Mouse (Mus musculus): ENCODE measurements around the gene Dupd1.

- TF ChIP-seq CTCF (IDR thresholded peaks at IDR 0.05; ENCODE audit: borderline replicate concordance, control insufficient read depth, extremely low read depth, insufficient read depth, low read length, poor library complexity) (peak; percentile 65; the same call in 1 of the 2 replicates), POLR2A (IDR thresholded peaks at IDR 0.05; ENCODE audit: control insufficient read depth, extremely low read depth, insufficient read depth, low read length, poor library complexity) (no peak)
Observed at GRCm38 (mm10) chr14:21678509-21679285, 35.7 kb downstream of the Dupd1 start.

Measured in thymus, adult 2 months (tissue).